Mouse (Mus musculus): Measurements from ENCODE around the gene Maea.
"Not testable (repeated sequence)": the region's sequence is repeated elsewhere in the genome, so short reads cannot be mapped to it uniquely, and the experiment has no call there.

The Maea gene

DNA sequence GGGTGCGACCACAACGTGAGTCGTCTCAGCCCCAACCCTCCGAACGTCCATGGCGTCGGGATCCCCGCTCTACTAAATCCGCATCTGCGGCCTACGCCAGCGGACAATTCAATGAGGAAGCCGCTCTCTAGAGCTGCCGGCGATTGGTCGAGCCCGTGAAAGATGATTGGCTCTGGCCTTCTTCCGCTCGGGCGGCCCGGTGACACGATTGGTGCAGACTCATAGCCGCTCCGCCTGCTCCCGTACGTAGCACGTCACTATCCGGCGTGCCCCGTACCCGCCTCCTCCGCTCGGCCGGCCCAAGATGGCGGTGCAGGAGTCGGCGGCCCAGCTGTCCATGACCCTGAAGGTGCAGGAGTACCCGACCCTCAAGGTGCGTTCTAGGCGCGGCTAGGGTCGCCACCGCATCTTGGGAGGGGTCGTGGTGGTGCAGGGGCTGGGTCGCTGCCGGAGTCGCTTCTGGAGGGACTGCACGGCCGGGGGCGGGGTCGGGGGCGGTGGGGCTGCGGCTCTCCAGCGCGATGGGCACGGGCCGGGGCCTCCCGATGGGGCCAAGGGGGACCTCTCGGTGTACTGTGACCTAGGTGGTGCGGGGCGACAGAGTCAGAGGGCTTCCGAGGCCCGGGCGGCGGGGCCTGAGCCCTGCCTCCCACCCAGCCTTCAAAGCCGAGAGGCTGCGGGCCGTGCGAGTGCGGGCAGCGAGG lies at the start of gene Maea:
Maea (plus strand) TSS at position 237 of the 704 bp plus-strand sequence.
- peak; percentile 99 for DNase-seq (ENCODE audit: low spot score in 2 of 2)

DNA sequence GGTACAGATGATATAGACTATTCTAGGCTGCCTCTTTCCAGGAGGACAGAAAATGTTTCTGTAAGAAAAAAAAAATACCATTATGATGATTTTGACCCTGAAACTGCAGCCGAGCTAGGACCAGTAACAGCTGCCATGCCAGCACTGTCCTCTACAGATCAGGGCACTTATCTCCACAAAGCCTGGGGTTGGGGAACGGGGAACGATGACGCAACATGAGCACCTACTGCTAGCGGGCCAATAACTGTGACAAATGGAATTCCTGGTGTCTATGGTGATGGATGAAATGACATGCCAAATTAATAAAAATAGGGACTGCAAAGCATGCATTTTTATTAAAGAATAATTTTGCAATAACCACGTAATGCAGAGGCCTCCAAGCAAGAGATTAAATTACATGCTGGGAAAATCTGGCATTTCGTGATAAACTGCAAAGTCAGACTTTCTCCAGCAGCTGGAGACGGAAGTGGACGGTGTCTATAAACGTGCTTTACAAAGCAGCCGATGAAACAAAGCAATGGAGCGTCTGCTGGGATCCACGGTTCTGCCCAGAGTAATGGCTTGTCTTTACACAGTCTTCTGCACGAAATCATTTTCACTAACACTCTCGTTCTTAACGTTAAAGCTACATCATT lies 41.4 kb upstream of the Maea start:
- DNase-seq (ENCODE audit: low spot score in 2 of 2): no peak

DNA sequence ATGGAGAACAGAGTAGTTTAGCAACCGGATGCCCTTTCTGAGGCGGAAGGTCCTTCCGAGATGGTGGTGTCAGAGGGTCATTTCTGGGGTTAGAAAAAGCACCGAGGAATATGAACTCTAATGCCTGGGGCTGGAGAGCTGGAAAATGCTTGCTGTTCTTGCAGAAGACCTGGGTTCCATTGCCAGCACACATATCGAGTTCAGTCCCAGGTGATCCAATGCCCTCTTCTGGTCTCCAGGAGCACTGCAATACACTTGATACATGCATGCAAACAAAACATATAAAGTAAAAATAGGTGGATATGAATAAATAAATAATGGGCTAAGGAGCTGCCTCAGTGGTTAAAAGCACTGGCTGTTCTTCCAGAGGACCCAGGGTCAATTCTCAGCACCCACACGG lies 38.1 kb upstream of the Maea start:
- DNase-seq (ENCODE audit: low spot score in 2 of 2): no peak

DNA sequence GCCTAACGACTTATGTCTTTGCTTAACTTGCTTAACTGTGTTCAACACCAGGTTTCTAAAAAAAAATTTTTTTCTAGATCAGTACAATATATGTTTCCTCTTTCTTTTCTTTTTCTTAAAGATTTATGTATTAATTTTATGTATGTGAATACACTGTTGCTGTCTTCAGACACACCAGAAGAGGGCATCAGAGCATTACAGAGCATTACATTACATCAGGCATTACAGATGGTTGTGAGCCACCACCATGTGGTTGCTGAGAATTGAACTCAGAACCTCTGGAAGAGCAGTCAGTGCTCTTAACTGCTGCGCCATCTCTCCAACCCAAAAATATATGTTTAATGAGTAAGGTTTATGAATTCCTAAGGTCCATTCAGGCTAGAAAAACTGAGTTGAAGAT lies 33.5 kb upstream of the Maea start:
- DNase-seq (ENCODE audit: low spot score in 2 of 2): no peak

DNA sequence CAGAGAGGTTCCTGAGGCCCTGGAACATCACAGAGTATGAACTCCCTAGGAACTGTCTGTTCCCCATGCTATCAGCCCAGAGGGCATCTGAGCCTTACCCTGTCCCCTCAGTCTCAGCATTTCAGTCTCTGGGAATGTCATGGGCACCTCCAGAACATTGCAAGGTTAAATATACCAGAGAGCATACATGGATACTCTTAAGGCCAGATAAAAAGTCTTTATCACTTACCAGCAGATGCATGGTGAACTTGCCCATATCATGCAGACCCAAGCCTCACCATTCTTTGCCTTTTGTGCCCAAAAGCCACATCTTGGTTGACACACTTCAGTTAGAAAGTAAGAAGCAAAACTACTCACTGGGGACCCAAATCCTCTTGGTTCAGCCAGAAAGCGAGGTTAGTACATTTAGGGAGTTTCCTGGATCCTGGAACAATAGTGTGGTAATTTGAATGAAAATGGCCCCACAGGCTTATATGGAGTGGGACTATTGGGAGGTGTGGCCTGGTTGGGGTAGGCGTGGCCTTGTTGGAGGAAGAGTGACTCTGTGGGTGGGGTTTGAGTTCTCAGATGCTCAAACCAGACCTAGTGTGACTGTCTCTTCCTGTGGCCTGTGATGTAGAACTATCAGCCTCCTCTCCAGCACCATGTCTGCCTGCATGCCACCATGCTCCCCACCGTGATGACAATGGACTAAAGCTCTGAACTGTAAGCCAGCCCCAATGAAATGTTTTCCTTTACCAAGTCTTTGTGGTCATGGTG lies 24.4 kb upstream of the Maea start:
- no peak for DNase-seq (ENCODE audit: low spot score in 2 of 2)

DNA sequence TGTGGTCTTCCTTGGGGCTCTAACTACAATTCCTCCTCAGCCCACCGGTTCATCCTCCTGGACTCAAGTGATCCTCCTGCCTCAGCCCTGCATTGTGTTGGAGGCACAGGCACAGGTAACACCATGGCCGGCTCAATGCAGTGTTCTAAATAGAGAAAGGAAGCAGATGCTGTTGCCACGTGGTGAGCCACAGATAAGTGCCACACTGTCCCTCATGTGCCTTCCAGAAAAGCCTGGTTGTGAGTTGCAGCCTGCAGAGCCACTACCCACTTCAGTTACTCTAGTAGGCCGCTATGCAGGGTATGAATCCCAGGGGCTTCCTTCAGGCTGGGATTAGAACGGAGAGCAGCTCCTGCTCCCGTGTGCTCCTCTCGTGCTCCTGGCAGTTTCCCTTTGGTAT lies 23.1 kb upstream of the Maea start:
- DNase-seq (ENCODE audit: low spot score in 2 of 2): no peak

DNA sequence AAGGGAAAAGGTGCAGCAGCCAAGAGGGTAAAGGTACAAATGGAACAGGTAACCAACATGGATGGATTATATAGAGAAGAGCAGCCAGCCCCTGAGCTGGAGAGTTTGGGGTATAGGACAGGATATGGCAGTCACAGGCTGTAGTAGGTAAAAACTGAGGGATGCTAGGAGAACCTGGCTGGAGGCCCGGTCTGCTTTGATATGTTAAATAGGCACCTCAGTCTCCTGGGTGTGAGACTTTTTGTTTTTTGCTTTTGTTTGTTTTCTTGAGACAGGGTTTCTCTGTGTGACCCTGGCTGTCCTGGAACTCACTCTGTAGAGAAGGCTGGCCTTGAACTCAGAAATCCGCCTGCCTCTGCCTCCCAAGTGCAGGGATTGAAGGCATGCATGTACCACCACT lies 10.8 kb upstream of the Maea start:
- DNase-seq (ENCODE audit: low spot score in 2 of 2): no peak

DNA sequence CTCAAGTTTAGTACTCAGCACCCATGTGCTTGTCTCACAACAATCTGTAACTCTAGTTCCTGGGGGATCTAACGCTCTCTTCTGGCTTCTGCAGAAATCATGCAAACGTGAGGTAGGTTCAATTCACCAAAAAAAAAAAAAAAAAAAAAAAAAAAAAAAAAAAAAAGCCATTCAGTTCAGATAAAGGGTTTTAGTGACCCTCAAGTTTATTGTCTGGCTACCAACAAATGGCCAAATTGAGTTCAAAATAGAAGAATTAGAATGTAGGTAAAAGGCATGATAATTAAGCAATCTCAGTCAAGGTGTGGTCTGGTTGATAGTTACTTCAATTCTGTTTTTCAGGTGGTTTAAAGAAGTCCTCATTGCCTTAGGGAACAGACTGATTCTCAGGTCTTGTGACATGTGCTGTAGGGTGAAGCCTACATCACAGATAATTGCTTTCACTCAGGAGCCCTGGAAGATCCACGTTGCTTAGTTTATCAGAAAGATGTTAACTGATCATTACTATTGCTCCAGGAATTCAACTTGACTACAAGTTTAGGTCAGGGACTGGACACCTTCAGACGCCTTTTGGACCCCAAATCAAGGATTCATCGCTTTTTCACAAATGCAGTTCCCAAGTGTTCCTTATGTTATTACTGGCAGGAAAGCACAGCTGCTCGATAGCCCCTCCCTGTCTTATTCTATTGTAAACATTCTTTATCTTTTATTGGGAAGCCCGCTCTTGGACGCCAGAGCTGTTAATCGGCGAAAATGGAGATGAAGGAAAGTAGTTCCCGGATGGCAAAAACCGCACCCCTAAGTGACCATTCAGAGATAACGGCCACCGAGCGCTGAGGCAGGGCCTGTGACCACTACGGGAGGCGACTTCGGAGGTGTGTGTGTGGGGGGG lies 682 bp upstream of the Maea start:
- no peak for DNase-seq (ENCODE audit: low spot score in 2 of 2)

DNA sequence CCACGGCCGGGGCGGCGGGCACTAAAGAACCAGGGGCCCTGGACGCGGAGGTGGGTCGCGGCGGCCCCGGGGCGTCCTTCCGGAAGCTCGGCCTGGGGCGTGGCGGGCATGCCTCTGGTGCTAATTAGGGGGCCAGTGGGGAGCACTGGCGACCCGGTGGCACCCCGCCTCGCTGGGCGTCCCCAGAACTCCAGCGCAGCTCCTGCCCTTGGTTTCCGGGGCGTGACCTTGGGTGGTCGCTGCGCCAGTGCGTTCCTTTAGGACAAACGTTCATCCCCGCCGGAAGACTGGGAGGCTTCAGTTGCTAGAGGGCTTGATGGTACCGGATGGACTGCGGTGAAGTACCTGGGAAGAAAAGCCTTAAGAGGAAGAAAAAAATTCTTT lies 660 bp downstream of the Maea start:
- DNase-seq (ENCODE audit: low spot score in 2 of 2): peak; percentile 50 to 54

DNA sequence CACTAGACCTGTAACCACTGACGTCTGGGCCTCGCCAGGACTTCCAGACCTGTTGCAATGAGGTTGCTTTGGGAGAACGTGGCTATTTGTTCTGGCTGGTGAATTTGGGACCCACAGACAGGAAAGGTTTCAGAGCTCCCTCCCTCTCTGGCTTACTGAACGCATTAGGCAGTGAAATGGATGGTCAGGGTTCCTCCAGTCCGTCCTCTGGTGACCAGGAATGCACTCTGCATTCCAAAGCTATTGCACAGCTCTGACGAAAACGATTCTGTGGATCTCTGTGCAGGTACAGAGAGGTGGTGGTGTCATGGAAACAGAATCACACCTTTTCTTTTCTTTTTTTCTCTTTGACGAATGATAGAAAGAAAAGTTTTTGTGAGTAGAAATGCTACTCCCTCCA lies 1.9 kb downstream of the Maea start:
- DNase-seq (ENCODE audit: low spot score in 2 of 2): no peak

DNA sequence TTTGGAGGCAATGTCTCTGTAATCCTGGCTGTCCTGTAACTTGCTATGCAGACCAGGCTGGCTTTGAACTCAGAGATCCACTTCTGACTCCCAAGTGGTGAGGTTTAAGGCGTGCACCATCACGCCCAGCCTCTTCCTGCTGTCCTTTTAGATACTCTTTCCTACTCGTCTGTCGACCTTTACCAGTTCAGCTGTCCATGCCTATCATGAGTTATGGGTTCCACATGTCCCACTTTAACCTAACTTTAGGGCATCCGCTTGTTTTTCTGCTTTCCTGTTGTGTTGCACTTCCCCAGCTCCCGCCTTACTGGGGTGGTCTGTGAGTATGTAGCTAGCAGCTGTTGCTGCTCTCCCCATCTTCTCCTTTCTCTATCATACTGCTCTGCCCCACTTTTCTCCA lies 5.9 kb downstream of the Maea start:
- no peak for DNase-seq (ENCODE audit: low spot score in 2 of 2)

DNA sequence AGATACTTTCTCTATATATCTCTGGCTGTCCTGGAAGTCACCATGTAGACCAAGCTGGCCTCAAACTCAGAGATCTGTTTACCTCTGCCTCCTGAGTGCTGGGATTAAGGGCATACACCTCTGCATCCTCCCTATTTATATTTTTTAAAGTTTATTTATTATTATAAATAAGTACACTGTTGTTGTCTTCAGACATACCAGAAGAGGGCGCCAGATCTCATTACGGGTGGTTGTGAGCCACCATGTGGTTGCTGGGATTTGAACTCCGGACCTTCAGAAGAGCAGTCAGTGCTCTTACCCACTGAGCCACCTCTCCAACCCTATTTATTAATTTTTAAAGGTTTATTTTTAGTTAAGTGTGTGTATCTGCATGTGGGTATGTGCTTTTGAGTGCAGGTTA lies 6.9 kb downstream of the Maea start:
- not testable (repeated sequence) for DNase-seq (ENCODE audit: low spot score in 2 of 2)

DNA sequence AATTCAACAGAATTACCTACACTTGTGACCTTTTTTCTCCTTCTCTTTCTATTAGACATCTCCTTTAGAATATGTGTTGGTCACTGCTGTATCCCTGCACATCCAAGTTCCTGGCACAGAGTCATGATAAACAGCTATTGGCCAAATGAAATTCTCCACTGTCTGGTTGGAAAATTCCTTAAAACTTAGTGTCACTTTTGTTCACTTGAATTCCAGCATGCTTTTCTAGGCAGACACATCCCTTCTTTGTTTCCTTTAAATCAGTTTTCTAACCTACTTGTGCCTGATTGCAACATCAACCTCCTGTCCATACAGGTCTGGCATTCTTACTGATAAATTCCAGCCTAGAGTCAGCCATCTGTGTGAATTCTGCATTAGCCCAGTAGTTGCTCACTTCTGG lies 7.5 kb downstream of the Maea start:
- DNase-seq (ENCODE audit: low spot score in 2 of 2): no peak

DNA sequence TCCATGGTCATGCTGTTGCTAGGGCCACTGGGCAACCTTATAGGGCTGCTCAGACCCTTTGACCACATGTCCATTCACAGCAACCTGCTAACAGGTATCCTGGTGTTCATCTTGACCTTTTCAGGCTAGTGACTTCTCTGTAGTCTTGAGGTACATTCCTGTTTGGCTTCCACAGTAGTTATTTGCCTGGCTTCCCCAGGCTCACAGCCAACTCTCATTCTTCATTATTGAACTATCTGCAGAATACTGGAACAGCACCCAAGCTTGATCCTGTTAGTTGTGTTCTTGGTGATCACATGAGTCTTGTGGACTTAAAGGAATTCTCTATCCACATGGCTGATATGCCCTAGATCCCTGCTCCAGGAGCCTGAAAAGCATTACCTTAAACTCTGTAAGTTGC lies 8.3 kb downstream of the Maea start:
- DNase-seq (ENCODE audit: low spot score in 2 of 2): no peak

DNA sequence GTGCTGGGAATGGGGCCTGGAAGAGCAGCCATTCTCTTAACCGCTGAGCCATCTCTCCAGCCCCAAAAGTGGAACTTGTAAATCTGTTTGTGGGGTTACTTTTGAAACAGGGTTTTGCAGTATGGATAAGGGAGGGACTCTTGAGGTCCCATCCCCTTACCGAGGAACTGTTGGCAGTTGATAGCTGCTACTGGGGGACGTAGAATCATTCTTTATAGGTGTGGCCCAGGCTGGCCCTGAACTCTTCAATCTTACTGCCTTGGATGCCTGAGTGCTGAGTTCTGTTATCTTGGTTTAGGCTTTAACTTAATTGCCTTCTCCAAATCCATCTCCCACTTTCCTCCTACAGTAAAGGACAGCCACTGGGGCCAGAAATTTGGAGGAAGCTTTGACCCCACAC lies 8.8 kb downstream of the Maea start:
- no peak for DNase-seq (ENCODE audit: low spot score in 2 of 2)

DNA sequence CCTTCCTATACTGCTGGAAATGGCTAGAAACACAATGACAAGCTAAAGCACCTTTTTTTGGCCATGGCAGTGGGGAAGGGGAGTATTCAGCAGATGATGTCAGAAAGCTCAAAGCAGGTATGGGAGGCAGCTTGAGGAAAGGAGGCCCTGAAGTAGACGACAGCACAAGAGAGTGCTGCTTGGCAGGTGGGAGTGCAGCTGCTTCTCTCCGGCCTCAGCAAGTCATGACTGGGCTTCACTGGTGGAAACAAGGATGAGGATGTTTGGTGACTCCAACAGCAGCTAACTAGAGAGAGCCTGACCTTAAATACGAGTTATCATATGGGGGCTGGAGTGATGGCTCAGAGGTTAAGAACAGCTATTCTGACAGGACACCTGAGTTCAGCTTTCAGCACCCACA lies 12.3 kb downstream of the Maea start:
- DNase-seq (ENCODE audit: low spot score in 2 of 2): no peak

DNA sequence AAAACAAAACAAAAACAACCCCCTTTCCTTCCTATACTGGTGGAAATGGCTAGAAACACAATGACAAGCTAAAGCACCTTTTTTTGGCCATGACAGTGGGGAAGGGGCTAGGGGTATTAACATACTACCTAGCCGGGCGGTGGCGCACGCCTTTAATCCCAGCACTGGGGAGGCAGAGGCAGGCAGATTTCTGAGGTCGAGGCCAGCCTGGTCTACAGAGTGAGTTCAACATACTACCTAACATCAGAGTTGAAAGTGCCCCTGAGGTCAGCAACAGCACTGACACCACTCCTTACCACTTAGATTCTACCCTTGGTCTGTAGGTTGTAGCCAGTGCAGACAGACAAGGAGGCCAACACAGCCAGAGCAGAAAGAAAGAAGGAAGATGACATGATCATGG lies 13.9 kb downstream of the Maea start:
- no peak for DNase-seq (ENCODE audit: low spot score in 2 of 2)

DNA sequence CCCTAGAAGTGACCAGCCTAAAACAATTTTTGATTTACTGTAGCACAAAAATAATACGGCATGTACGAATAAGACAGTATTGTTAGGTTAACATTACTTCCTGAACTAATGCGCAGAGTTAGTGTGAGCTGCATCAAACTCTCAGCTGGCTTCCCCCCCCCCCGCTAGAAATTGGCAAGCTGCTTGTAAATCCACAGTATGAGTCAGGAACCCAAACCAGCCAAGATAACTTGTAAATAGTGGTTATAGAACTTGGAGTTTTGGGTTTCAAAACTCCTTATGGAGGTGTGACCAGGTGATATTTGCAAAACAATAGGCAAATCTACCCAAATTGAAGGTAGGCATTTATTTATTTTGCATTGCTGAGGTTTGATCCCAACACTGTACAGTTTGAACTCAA lies 14.4 kb downstream of the Maea start:
- DNase-seq (ENCODE audit: low spot score in 2 of 2): no peak

DNA sequence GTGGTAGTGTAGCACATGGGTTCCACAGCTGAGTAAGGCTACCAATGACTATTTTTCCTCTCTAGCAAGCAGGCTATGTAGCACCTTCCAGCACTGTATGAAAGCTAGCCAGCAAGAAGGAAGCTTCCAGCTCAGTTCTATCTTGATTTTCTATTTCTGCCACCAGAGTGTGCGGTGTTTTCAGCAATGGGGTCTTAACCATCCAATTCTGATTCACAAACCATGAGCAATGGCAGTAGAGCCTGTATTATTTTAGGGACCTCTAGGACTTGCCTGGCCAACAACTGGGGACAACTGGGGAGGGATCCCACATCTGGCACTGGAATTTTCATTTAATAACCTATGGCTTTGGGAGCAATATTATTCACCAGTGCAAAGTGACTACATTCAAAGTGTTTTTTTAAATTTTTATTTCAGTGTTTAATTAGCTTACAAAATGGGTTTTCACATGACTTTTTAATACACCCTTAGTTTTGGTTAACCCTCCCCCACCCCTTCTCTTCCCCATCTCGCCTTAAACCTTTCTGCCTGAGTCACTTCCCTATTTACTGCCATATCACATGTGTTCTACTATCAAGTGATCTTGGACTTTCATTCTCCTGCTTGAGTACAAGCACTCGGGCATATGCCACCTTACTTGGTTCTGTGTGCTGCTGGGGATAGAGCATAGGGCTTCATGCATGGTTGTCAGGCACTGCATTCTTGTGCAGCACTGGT lies 16.4 kb downstream of the Maea start:
- DNase-seq (ENCODE audit: low spot score in 2 of 2): no peak

DNA sequence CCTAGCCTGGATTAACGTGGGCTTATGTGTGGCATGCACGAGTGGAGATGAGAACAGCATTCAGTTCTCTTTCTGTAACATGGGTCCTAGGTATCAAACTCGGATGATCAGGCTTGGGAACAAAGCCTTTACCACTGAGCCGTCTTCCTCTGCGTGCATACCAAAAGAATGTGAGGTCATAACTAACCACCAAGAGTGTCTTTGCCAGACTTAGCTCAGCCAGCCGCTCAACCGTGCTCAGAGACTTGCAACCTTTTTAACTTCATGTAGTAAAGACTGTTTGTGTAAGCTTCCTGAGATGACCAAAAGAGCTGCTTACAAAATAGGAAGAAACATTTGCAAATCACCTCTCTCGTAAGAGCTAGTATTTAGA lies 16.9 kb downstream of the Maea start:
- no peak for DNase-seq (ENCODE audit: low spot score in 2 of 2)

DNA sequence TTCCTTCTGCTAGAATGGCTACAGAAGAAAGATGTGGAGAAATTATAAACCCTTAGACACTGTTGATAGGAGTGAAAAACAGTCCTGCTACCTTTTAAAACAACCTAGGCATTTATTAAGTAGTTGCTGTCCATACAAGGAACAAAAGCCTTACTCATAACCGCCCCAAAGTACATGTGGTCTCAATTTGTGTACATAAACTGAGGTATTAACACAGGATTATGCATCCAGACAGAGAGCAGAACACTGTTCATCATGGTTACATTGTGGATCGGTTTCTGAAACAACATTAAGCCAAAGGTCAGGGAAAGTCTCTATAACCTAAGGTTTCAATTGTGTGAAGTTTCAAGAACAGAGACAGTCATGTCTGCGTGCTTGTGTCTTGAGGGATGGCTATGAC lies 17.7 kb downstream of the Maea start:
- no peak for DNase-seq (ENCODE audit: low spot score in 2 of 2)

DNA sequence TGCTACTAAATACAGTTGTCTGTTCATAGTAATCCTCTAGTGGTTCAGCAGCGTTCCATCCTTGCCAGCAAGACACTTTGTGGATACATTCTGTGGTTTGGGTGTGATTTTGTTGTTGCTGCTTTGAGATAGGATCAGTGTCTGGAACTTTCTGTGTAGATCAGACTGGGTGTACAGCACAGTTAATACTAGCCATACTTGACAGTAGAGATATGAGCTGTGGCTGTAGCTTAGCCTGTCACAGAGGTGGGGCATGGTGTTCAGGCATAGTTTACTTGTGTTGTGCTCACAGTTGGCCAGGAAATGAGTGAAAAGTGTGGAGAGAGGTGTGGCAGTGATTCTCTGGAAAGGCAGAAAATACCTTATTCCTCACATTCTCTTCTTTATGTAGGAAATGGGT lies 22.2 kb downstream of the Maea start:
- no peak for DNase-seq (ENCODE audit: low spot score in 2 of 2)
